Comparison of ENCODE assay signal across 9 mouse cellular contexts in the genomic region with DNA sequence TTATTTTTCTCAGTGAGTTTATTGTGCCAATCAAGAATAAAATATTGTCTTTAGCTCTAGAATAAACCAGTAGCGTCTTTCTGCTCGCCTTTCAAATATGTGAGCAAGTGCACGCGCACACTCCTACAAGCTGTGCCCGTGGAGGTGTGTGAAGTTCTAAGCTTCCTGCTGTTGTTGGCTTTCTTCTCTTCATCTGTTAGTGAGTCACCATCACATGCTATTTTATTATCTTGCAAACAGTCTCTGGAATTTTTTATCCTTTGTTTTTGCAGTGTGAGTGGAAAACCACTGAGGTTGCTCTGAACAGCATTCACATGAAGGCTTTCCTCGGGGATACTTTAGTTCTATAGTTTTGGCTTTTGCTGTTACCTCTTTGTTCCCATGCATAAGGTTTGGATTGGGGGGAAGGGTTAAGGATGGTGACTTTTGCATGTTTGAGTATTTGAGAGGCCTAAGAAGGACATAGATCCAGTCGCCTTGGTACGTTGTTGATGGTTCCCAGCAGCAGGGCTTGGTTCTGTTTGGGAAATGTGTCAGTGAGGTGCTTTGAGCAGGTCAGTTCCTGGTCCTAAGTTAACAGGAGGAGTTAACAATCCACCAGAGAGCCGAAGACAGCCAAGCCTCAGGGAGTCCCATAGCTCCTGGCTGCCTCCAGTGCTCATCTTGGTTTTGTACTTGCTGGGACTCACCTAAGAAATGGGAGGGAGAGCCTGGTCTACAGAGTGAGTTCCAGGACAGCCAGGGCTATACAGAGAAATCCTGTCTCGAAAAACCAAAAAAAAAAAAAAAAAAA.
A peak's percentile ranks its signal among the peaks of the same experiment; 100 is the strongest.
DNase-seq lines count a peak whose midpoint lies in the region; ATAC-seq and TF ChIP-seq lines count a peak whose summit lies in the region.
"Had no signal": no experiment of that assay in that cellular context is flagged by ENCODE, and none has a peak within 500 bp of the region (broad histone marks: within the 10 kb centered on the region; RNA-seq: fewer than 3 reads in every experiment).

No protein-coding gene starts in this region.

- no peaks in the 10 kb centered on the region for H3K9me3 ChIP-seq in heart, embryonic 12.5 days (replicated peaks)
- H3K9me3 ChIP-seq in midbrain, embryonic 14.5 days (ENCODE audit: control insufficient read depth, low read length), result no peaks in the 10 kb centered on the region
- H3K9me3 ChIP-seq in midbrain, embryonic 11.5 days (ENCODE audit: control insufficient read depth, low read length), result no peaks in the 10 kb centered on the region
- no peaks in the 10 kb centered on the region for H3K9me3 ChIP-seq in hindbrain, postnatal 0 days (ENCODE audit: low read length)
- no peaks in the 10 kb centered on the region for H3K9me3 ChIP-seq in stomach, embryonic 15.5 days

- 56% methylated on average over 10 of the region's 10 CpGs for WGBS in heart, embryonic 12.5 days
- 72% methylated on average over 10 of the region's 10 CpGs for WGBS in midbrain, embryonic 14.5 days
- 75% methylated on average over 10 of the region's 10 CpGs for WGBS in midbrain, embryonic 11.5 days
- WGBS in hindbrain, postnatal 0 days, result 59% methylated on average over 10 of the region's 10 CpGs
- 51% methylated on average over 10 of the region's 10 CpGs for WGBS in stomach, embryonic 15.5 days

- peak overlapping the region; percentile 34; the same call in 1 of the 2 replicates for H3K9ac ChIP-seq in heart, embryonic 12.5 days
- no peak overlapping the region for H3K9ac ChIP-seq in midbrain, embryonic 14.5 days (replicated peaks; ENCODE audit: low read length)
- no peak overlapping the region for H3K9ac ChIP-seq in midbrain, embryonic 11.5 days (ENCODE audit: low read length)
- no peak overlapping the region for H3K9ac ChIP-seq in hindbrain, postnatal 0 days (replicated peaks; ENCODE audit: low read length)
- H3K9ac ChIP-seq in stomach, embryonic 15.5 days, result no peak overlapping the region

- no peak overlapping the region for H3K4me3 ChIP-seq in heart, embryonic 12.5 days
- no peak overlapping the region for H3K4me3 ChIP-seq in midbrain, embryonic 14.5 days (replicated peaks; ENCODE audit: low read depth, low read length)
- H3K4me3 ChIP-seq in midbrain, embryonic 11.5 days (ENCODE audit: low read depth, low read length), result no peak overlapping the region
- no peak overlapping the region for H3K4me3 ChIP-seq in hindbrain, postnatal 0 days (ENCODE audit: low read length)
- H3K4me3 ChIP-seq in stomach, embryonic 15.5 days (replicated peaks), result no peak overlapping the region

- no peak for DNase-seq in heart, postnatal 25 days (ENCODE audit: low spot score)
- DNase-seq in midbrain, embryonic 14.5 days, result no peak
- no peak for DNase-seq in midbrain, embryonic 11.5 days (ENCODE audit: low spot score, missing footprints)
- DNase-seq in hindbrain, postnatal 0 days (ENCODE audit: low spot score), result no peak
- DNase-seq in thymus, postnatal 25 days, result no peak
- DNase-seq in thymus, postnatal 4 days, result no peak
- DNase-seq: cerebellum, postnatal 10 days had no signal

- no peak for TF ChIP-seq CTCF in hindbrain, postnatal 0 days (IDR thresholded peaks at IDR 0.05; ENCODE audit: low read depth)

- H3K4me2 ChIP-seq in heart, embryonic 12.5 days, result no peak overlapping the region
- no peak overlapping the region for H3K4me2 ChIP-seq in midbrain, embryonic 14.5 days (ENCODE audit: low read length)
- no peak overlapping the region for H3K4me2 ChIP-seq in midbrain, embryonic 11.5 days
- H3K4me2 ChIP-seq in hindbrain, postnatal 0 days (ENCODE audit: low read depth, low read length), result no peak overlapping the region
- H3K4me2 ChIP-seq in stomach, embryonic 15.5 days, result no peak overlapping the region

- intact Hi-C loops in heart, postnatal 25 days (cut with DNase I), result no loop called here

- H3K27ac ChIP-seq in heart, embryonic 12.5 days (ENCODE audit: poor library complexity, severe bottlenecking), result peak overlapping the region; percentile 80
- peak overlapping the region; percentile 45; the same call in 1 of the 2 replicates for H3K27ac ChIP-seq in midbrain, embryonic 14.5 days (replicated peaks; ENCODE audit: low read depth, low read length)
- H3K27ac ChIP-seq in midbrain, embryonic 11.5 days (ENCODE audit: low read depth, low read length), result no peak overlapping the region
- H3K27ac ChIP-seq in hindbrain, postnatal 0 days, result peak overlapping the region; percentile 12
- H3K27ac ChIP-seq in stomach, embryonic 15.5 days, result peak overlapping the region; percentile 90; the same call in 1 of the 2 replicates

- H3K27me3 ChIP-seq in heart, embryonic 12.5 days (replicated peaks), result no peaks in the 10 kb centered on the region
- H3K27me3 ChIP-seq in midbrain, embryonic 14.5 days (ENCODE audit: control insufficient read depth, insufficient read depth, low read length), result no peaks in the 10 kb centered on the region
- no peaks in the 10 kb centered on the region for H3K27me3 ChIP-seq in midbrain, embryonic 11.5 days (ENCODE audit: control insufficient read depth, insufficient read depth, low read length)
- no peaks in the 10 kb centered on the region for H3K27me3 ChIP-seq in hindbrain, postnatal 0 days (ENCODE audit: insufficient read depth, low read length)
- H3K27me3 ChIP-seq in stomach, embryonic 15.5 days (replicated peaks), result no peaks in the 10 kb centered on the region

- peak; percentile 47 for ATAC-seq in heart, embryonic 12.5 days (ENCODE audit: insufficient number of reproducible peaks, low FRiP score)
- no peak for ATAC-seq in midbrain, embryonic 14.5 days (ENCODE audit: low FRiP score, low TSS enrichment)
- no peak for ATAC-seq in midbrain, embryonic 11.5 days (ENCODE audit: low FRiP score)
- ATAC-seq in hindbrain, postnatal 0 days, result no peak
- no peak for ATAC-seq in stomach, embryonic 15.5 days (ENCODE audit: insufficient read depth, low FRiP score, low read depth)

- peaks cover 57% of the 10 kb centered on the region for H3K4me1 ChIP-seq in heart, embryonic 12.5 days (replicated peaks)
- H3K4me1 ChIP-seq in midbrain, embryonic 14.5 days (ENCODE audit: control insufficient read depth, insufficient read depth, low read length), result peaks cover 41% of the 10 kb centered on the region
- H3K4me1 ChIP-seq in midbrain, embryonic 11.5 days (ENCODE audit: control insufficient read depth, insufficient read depth, low read length), result peaks cover 17% of the 10 kb centered on the region
- peaks cover 28% of the 10 kb centered on the region for H3K4me1 ChIP-seq in hindbrain, postnatal 0 days (ENCODE audit: insufficient read depth, low read length)
- H3K4me1 ChIP-seq in stomach, embryonic 15.5 days, result peaks cover 52% of the 10 kb centered on the region

- no peaks in the 10 kb centered on the region; the same call in 1 of the 2 replicates for H3K36me3 ChIP-seq in heart, embryonic 12.5 days
- H3K36me3 ChIP-seq in midbrain, embryonic 14.5 days (ENCODE audit: control insufficient read depth, insufficient read depth, low read length), result no peaks in the 10 kb centered on the region
- H3K36me3 ChIP-seq in midbrain, embryonic 11.5 days (ENCODE audit: control insufficient read depth, insufficient read depth, low read length), result no peaks in the 10 kb centered on the region
- no peaks in the 10 kb centered on the region for H3K36me3 ChIP-seq in hindbrain, postnatal 0 days (ENCODE audit: insufficient read depth, low read length)
- H3K36me3 ChIP-seq in stomach, embryonic 15.5 days, result 0 out of 2 replicates have a peak, but pooled peaks cover 4% of the 10 kb centered on the region
